Mouse (Mus musculus): ENCODE measurements at regions not wholly inside any gene's neighbourhood (a gene's known extent, or its start where the extent isn't known, plus 50 kb on each side); places are given as distances from the start of the nearest gene placed in this dataset.
A peak's percentile ranks its signal among the peaks of the same experiment; 100 is the strongest.

- DNase-seq (ENCODE audit: low spot score): no peak
Observed at GRCm38 (mm10) chr15:95714408-95714807, 58.6 kb upstream of the Dbx2 start.

GRCm38 (mm10) chr15:95715941-95716340 is 60.2 kb upstream of the Dbx2 start:
- no peak for DNase-seq (ENCODE audit: low spot score)

GRCm38 (mm10) chr15:95723699-95724098 is 66.9 kb upstream of the Ano6 start:
- no peak for DNase-seq (ENCODE audit: low spot score)

- DNase-seq (ENCODE audit: low spot score): peak; percentile 87
Observed at GRCm38 (mm10) chr15:95725866-95726265, 64.8 kb upstream of the Ano6 start.

GRCm38 (mm10) chr15:95726516-95726915 is 64.1 kb upstream of the Ano6 start:
- DNase-seq (ENCODE audit: low spot score): no peak

- no peak for DNase-seq (ENCODE audit: low spot score)
Observed at GRCm38 (mm10) chr15:95735746-95736145, 54.9 kb upstream of the Ano6 start.
